Comparison of ENCODE assay signal across 16 mouse cellular contexts in genomic region chr9:100097028-100097427, GRCm38 (mm10).
DNase-seq lines count a peak whose midpoint lies in the region; ATAC-seq and TF ChIP-seq lines count a peak whose summit lies in the region.
"Had no signal": no experiment of that assay in that cellular context is flagged by ENCODE, and none has a peak within 500 bp of the region (broad histone marks: within the 10 kb centered on the region; RNA-seq: fewer than 3 reads in every experiment).

No protein-coding gene starts in this region.

- no peaks in the 10 kb centered on the region for H3K9me3 ChIP-seq in limb, embryonic 11.5 days (ENCODE audit: control insufficient read depth, low read length)
- H3K9me3 ChIP-seq in limb, embryonic 10.5 days (replicated peaks), result no peaks in the 10 kb centered on the region
- H3K9me3 ChIP-seq in forebrain, postnatal 0 days (ENCODE audit: low read length), result no peaks in the 10 kb centered on the region
- H3K9me3 ChIP-seq: embryonic facial prominence, embryonic 13.5 days had no signal

- no peaks in the 10 kb centered on the region for H3K36me3 ChIP-seq in limb, embryonic 11.5 days (ENCODE audit: control insufficient read depth, insufficient read depth, low read length)
- no peaks in the 10 kb centered on the region for H3K36me3 ChIP-seq in limb, embryonic 10.5 days
- H3K36me3 ChIP-seq in forebrain, postnatal 0 days (ENCODE audit: insufficient read depth), result no peaks in the 10 kb centered on the region
- H3K36me3 ChIP-seq: embryonic facial prominence, embryonic 13.5 days had no signal

- ATAC-seq in limb, embryonic 11.5 days (ENCODE audit: insufficient number of reproducible peaks, low FRiP score, low TSS enrichment, low read depth), result no peak
- ATAC-seq in forebrain, postnatal 0 days, result peak; percentile 64; the same call in 1 of the 2 replicates
- ATAC-seq: CD4-positive, CD25-positive, alpha-beta regulatory T cell, adult 4 months; Patski had no signal

- H3K4me2 ChIP-seq in limb, embryonic 11.5 days (ENCODE audit: low read depth, severe bottlenecking), result no peak overlapping the region
- no peak overlapping the region for H3K4me2 ChIP-seq in forebrain, postnatal 0 days (ENCODE audit: low read depth)
- H3K4me2 ChIP-seq: embryonic facial prominence, embryonic 13.5 days; heart, embryonic 11.5 days had no signal

- H3K9ac ChIP-seq in limb, embryonic 11.5 days (ENCODE audit: low read length), result no peak overlapping the region
- no peak overlapping the region for H3K9ac ChIP-seq in forebrain, postnatal 0 days
- H3K9ac ChIP-seq: embryonic facial prominence, embryonic 13.5 days had no signal

- H3K4me1 ChIP-seq in limb, embryonic 11.5 days (ENCODE audit: control insufficient read depth, insufficient read depth, low read length), result peaks cover 7% of the 10 kb centered on the region; the same call in 1 of the 2 replicates
- peaks cover 16% of the 10 kb centered on the region for H3K4me1 ChIP-seq in limb, embryonic 10.5 days
- H3K4me1 ChIP-seq in forebrain, postnatal 0 days (ENCODE audit: insufficient read depth), result no peaks in the 10 kb centered on the region

- peak; percentile 22 for DNase-seq in limb, embryonic 11.5 days (ENCODE audit: low spot score)
- DNase-seq in limb, embryonic 10.5 days (ENCODE audit: low spot score), result no peak
- DNase-seq in embryo, embryonic 10 days (ENCODE audit: low spot score), result peak; percentile 55
- peak; percentile 41 for DNase-seq in forebrain, postnatal 0 days
- DNase-seq in retina, embryonic 14.5 days (ENCODE audit: low spot score), result peak; percentile 59
- no peak for DNase-seq in right cerebral cortex, postnatal 14 days
- DNase-seq in spleen, postnatal 36 days (ENCODE audit: low spot score in 2 of 2), result no peak
- DNase-seq: adrenal gland, postnatal 36 days; cerebellum, adult 11-12 months; kidney, postnatal 10 days; liver; thymus, postnatal 14 days had no signal

- TF ChIP-seq CTCF in forebrain, postnatal 0 days (IDR thresholded peaks at IDR 0.05; ENCODE audit: low read depth), result no peak

- H3K27ac ChIP-seq in limb, embryonic 11.5 days (replicated peaks; ENCODE audit: low read depth, low read length), result no peak overlapping the region
- H3K27ac ChIP-seq in limb, embryonic 10.5 days, result no peak overlapping the region
- H3K27ac ChIP-seq in forebrain, postnatal 0 days (ENCODE audit: low read depth, low read length), result no peak overlapping the region
- H3K27ac ChIP-seq: embryonic facial prominence, embryonic 13.5 days had no signal

- 47% methylated on average over 2 of the region's 2 CpGs for WGBS in limb, embryonic 11.5 days
- WGBS in limb, embryonic 10.5 days, result 65% methylated on average over 2 of the region's 2 CpGs
- 21% methylated on average over 2 of the region's 2 CpGs for WGBS in forebrain, postnatal 0 days

- no peak overlapping the region for H3K4me3 ChIP-seq in limb, embryonic 11.5 days (ENCODE audit: low read depth, low read length)
- no peak overlapping the region for H3K4me3 ChIP-seq in limb, embryonic 10.5 days
- no peak overlapping the region for H3K4me3 ChIP-seq in forebrain, postnatal 0 days (ENCODE audit: low read depth, low read length)
- H3K4me3 ChIP-seq: embryonic facial prominence, embryonic 13.5 days had no signal

- no peaks in the 10 kb centered on the region for H3K27me3 ChIP-seq in limb, embryonic 11.5 days (ENCODE audit: control insufficient read depth, insufficient read depth, low read length)
- no peaks in the 10 kb centered on the region for H3K27me3 ChIP-seq in limb, embryonic 10.5 days (ENCODE audit: low read depth, poor library complexity, severe bottlenecking)
- peaks cover 4% of the 10 kb centered on the region; the same call in 1 of the 2 replicates for H3K27me3 ChIP-seq in forebrain, postnatal 0 days (ENCODE audit: insufficient read depth, low read length)
- H3K27me3 ChIP-seq: embryonic facial prominence, embryonic 13.5 days had no signal

Comparison
In these comparisons a context has a peak if more than half of its experiments do, and no peak if none do; other contexts are left out.
1. DNase-seq: peak in limb, embryonic 11.5 days (single experiment), embryo, embryonic 10 days (single experiment), forebrain, postnatal 0 days (single experiment) and retina, embryonic 14.5 days (single experiment); none in limb, embryonic 10.5 days (single experiment), right cerebral cortex, postnatal 14 days (single experiment) and spleen, postnatal 36 days (0 of 2).